Mouse (Mus musculus) thymus, postnatal 25 days (tissue): ENCODE measurements around the gene Cd19.
A peak's percentile ranks its signal among the peaks of the same experiment; 100 is the strongest.
"Not testable (repeated sequence)": the region's sequence is repeated elsewhere in the genome, so short reads cannot be mapped to it uniquely, and the experiment has no call there.

Experiments
- DNase-seq: peaks from one replicate; pipeline ENCODE4 v3.0.0; 2022

Cd19 gene

DNA sequence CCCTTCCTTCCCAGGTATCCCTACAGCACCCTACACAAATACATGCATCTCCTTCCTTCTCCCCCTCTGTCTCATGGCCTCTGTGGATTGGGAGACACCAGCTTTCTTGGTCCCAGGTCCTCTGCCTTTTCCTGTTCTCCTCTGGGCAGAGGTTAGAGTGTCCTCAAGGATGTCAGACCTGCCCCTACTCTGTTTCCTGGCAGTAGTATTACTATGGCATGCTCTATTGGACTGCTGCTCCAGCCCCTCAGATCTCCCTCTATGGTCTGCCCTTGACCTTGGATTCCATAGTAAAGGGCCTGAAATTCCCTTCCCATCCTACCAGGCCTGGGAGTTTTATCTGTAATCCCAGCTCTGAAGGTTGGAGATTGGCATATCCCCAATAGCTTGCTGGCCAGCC is 15.5 kb upstream of the Cd19 start:
- DNase-seq, result no peak

DNA sequence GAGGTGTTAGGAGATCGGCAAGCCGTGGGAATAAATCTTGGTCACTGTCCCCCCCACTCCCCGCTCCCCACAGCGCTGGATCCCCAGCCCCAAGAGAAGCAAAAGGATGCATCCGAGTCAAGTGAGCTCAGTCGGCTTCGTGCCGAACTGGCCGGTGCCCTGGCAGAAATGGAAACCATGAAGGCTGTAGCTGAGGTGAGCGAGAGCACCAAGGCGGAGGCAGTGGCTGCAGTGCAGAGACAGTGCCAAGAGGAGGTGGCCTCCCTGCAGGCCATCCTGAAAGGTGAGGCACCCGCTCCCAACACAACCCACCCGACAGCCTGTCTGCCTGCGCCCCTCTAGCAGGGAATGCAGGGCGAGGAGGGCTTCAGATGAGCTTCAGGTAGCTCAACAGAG is 14.8 kb upstream of the Cd19 start:
- no peak for DNase-seq

DNA sequence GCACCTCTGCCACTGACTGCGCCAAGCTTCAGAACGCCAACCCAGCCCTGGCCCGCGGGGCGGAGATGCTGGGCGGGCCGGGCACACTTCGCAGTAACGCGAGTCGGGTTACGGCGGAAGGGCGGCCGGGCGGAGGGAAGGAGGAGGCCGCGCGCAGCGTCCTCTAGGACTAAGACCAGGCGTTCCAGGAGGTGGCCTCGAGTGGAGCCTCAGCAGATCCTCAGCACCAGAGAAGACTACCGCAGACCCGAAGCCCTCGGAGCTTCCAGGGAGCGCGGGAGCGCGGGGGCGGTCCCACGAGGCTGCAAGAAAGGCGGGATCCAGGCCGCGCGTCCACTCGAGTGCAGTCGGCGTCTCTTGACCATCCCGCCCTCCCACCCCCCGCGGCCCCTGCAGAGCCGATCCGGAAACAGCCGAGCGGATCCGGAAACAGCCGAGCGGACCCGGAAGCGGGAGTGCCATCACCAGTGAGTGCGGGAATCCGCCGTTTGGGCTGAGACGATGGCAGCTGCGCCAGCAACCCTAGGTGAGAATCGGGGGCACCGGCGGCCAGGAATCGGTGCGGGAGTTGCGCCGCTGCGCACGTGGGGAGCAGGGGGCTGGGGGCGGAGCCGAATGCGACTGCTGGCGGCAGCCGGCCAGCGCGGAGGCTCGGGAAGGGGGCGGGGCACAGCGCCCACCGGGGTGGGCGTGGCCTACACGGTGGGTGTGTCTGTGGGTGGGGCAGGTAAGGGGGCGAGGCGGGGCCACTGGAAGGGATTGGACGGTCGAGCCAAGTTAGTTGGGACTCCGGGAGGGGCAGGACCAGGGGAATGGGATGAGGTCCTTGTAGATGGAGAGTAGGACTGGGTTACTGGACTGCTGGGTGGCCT is 14.2 kb upstream of the Cd19 start, which contains the start of gene Rabep2:
Gene Rabep2 (plus strand): TSS at position 129 of the 872 bp plus-strand sequence.
- DNase-seq, result peak; percentile 96

DNA sequence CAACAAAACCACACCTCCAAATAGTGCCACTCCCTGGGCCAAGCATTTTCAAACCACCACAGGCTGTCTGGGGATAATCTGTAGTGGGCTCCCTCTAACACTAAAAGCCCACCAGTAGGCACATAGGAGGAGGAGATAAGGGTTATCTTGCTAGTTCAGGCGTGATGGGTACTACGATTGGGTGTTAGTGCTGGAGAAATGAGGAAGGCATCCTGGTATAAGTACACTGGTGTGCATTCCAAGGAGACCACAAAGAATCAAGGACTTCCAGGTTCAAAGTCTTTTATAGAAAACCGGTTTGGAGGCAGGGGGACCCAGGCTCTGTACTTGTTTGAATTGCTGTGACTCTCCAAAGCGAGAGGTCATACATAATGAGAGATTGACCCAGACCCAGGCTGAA is 13.5 kb upstream of the Cd19 start:
- no peak for DNase-seq

DNA sequence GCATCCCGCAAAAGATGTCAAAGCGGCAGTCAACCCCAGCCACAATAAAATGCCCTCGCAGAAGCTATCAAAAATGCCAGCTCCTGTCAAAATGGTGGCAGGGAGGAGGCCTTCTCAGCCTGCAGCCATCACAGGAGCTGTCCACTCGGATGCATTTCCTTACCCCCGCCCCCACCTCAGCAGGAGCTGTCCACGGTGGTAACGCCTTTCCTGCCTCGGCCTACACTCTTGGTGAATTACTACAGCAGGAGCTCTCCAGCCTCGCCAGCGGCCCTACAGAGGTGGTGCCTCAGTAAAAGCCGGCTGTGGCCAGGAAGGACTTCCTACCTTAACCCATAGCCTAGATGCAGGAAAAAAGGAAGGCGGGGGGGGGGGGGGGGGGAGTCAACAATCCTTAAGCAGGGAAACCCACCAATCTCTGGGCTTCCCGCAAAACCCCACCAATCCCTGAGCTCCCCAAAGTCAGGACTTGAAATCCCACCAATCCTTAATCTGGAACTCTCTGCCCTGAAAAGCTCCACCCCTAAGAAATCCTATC is 12.7 kb upstream of the Cd19 start:
- DNase-seq, result no peak

DNA sequence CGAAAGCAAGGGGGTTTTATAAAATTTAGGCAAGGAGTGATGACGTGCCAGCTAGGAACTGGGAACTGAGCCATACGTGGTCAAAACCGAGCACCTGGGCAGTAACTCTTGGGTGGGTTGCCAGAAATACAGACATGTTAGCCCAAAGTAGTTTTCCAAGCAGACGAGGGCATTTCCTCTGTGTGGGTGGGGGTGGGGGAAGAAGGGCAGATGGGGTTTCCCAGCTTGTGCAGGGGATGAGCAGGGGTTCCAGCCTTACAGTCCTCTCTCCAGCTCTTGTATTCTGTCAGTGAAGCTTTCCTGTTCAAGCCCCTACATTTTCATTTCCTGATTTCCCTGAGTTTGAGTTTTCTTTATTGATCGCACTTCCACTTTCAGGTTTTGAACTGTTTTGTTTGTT is 9.5 kb upstream of the Cd19 start:
- no peak for DNase-seq

DNA sequence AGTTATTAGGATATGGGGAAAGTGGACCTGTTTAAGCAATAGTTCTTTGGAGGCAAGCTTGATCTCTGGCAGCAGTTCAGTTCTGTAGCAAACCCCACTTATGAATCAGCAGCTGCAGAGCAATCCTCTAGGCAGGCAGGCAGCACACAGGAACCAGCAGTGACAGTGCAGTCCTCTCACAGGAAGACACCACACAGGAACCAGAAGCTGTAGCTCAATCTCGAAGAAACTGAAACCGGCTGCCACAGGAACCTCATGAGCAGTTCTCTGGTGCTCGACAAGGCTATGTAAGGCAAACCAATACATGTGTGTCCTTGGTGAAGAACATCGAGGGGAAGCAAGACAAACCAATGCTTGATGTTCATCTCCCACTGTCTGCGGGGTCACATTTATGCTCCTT is 7.1 kb upstream of the Cd19 start:
- DNase-seq, result no peak

DNA sequence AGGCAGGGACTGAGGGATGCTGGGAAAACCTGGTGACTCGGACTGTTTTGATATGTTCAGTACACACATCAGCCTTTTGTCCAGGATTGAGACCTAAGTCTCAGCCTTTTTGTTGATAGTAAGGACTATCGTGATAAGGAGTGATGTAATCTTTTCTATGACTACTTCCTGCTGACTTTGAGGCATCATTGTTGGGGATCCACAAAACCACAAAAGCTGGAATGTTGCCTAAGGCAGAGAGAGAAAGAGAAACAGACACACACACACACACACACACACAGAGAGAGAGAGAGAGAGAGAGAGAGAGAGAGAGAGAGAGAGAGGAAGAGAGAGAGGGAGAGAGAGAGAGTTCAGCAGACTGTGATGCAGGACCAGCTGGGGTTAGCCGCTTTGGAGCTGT is 3.8 kb upstream of the Cd19 start:
- DNase-seq, result no peak

DNA sequence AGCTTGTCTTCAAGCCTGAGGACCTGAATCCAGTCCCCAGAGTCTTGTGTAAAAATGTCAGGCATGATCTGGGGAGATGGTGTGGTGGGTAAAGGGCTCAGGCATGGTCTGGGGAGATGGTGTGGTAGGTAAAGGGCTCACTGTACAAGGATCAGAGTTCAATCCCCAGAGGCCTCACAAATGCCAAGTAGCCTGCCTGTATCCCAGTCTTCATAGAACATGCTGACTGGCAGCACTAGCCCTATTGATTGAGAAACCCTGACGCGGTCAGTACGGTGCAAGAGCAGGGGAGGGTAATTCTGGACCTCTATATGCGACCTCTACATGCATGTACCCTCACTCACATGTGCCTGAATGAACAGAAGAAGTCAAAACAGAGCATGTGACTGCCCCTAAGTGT is 2.9 kb upstream of the Cd19 start:
- DNase-seq, result no peak

DNA sequence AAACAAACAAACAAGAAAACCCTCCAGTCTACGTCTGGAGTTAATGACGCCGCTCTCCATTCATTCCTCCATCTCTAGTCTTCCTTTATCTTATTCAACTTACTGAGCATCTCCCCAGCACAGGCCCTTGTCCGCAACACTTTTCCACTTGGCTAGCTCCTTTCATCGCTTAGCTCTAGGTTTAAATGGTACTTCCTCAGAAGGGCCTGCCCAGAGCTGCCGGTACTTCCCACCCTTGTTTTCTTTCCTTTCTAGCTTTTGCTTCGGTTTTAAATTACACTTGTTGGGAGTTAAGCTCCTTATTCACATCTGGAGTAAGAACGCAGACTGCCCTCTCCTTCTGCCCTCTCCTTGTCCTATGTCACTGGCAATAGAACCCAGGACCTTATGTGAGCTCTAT is 2.4 kb upstream of the Cd19 start:
- no peak for DNase-seq

DNA sequence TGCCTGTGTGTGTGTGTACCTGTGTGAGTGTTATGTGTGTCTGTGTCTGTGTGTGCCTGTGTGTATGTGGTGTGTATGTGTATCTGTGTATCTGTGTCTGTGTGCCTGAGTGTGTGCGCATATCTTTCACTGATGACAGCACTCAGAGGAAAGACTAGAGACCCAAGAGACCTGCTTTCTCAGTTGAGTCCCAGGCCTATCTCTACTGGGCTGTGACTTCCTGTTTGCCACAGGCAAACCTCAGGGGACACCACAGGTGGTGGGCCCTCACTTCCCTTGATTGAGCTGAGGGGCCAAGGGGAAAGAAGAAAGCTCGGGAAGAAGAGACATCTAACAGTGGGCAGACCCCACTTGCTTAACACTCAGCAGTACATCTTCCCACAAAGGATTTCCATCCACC is 1.9 kb upstream of the Cd19 start:
- peak; percentile 45 for DNase-seq

DNA sequence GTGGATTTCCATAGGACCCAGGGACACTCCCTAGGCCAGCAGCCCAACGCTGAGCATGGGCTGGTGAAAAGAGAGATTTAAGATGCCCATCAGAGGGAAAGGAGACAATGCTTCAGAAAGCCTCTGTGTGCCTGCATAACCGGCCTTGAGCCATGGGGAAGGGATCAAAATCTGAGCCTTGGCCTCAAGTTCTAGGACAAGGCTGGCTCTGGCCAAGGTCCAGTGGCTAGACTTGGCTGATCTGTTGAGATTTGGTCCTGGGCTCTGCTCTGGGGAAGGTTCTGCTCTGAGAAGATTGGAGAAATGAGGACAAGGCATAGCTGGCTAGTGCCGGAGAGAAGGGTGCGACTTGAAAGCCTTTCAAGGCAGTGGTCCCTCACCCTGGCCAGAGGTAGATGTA is 3.6 kb downstream of the Cd19 start:
- DNase-seq, result no peak

DNA sequence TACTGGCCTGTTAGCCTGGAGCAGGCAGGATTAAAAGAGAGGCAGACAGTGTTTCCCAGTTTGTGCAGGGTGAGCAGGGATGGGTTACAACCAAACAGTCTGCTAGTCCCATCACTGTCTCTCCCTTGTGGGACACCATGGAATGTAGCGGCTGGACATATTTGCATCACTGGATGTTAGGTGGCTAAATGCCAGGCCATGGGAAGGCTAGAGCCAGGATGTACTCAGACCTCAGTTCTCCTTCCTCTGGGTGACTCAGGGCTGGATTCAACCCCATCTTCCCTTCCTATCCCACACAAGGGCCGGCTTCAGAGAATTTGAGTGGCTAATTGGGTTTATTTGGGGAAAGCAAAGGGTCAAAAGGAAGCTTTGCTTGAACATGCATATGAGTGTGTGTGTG is 6.0 kb downstream of the Cd19 start:
- DNase-seq, result no peak

DNA sequence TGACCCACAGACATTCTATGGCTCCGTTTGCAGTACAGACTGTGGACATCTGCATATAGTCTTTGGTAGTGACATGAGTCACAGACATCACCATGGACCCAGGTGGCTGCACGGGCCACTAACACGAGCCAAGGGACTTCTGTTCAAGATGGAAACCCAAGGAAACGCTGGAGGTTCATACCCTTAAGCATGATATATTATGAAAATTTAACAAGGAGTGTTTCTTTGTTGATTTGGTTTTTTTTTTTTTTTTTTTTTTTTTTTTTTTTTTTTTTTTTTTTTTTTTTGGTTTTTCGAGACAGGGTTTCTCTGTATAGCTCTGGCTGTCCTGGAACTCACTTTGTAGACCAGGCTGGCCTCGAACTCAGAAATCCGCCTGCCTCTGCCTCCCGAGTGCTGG is 12.2 kb downstream of the Cd19 start:
- not testable (repeated sequence) for DNase-seq

DNA sequence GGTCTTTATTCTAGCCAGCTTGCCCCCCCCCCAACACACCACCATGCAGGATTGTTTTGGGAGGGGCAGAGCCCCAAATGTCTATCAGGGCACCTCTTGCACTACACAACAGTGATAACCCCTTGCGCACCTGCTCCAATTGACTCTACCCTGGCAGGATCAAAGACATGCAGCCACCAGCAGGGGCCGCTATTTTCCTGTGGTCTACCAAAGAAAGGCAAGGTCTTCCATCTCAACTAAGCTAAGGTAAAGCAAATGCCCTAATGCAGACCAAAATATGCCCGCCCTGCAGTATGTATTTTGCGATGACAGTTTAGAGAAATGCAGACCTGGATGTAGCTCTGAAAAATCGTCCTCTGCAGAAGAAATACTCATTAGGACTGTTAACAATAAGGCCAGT is 15.1 kb downstream of the Cd19 start:
- peak; percentile 91 for DNase-seq

DNA sequence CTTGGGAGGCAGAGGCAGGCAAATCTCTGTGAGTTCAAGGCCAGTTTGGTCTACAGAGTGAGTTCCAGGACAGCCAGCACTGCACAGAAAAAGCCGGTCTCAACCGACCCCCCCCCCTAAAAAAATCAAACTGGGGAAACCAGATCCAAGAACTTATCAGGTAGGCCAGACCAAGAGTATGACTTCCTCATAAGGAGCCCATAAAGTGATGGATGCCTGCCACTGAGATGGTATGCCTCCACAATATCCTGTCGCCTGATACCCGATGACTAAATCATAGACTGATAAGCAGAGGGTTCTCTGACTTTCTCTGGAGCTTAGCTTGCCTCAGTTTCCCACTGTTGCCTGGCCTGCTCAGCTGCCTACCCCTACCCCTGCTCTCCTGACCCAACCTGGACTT is 16.9 kb downstream of the Cd19 start:
- no peak for DNase-seq

DNA sequence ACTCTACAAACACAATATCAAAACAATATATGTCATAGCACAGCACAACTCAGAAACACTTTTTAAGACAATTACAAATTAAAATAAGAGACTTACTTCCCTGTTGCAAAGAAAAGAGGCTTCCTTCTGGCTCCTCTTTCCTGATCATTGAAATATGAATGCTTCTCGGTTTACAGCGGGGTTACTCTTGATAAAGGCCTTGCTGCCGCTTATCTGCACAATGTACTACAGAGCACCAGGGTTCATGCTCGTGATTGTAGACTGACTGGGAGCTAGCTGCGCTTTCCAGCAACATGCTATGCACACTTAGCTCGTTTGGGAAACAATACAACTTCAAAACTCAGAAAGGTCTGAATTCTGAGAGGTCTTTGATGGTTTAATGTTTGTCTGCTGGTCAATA is 17.5 kb downstream of the Cd19 start:
- no peak for DNase-seq

DNA sequence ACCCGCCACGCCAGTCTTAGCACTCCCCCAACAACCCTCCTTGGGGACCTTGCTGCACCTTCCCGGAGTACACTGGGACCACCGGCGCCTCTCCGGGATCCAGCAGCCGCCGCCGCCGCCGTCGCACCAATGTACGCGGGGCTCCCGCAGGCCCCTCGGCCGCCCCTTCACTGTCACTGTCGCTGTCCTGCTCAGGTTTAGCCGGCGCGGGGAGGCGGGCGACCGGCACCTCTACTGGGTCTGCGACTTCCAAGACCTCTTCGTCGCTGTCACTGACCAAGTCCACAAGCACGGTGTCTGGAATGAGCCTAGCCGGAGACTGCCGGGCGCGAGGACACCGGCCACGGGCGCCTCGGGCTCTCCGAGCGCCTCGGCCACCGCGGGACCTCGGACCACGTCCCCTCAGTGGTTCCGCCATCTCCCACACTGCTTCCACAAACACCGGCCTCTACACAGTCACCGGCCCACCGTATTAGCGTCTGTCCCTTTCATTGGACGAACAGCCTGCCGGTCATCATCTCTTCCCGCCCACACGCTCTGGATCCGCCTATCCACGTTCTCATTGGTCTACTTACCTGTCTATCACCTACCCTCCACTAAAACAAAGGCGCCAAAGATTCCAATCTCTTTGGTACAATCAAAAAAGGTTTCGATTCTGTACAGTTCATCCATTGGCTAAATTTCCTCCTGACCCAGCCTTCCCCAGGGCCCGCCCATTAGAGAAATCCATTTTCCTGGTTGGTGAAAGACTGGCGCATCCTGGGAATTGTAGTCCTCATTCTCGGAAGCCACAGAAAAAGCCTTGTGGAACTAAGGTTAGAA is 18.2 kb downstream of the Cd19 start, which contains the start of gene Nfatc2ip:
Gene Nfatc2ip (minus strand): TSS at position 440 of the 822 bp plus-strand sequence.
- DNase-seq, result peak; percentile 95

DNA sequence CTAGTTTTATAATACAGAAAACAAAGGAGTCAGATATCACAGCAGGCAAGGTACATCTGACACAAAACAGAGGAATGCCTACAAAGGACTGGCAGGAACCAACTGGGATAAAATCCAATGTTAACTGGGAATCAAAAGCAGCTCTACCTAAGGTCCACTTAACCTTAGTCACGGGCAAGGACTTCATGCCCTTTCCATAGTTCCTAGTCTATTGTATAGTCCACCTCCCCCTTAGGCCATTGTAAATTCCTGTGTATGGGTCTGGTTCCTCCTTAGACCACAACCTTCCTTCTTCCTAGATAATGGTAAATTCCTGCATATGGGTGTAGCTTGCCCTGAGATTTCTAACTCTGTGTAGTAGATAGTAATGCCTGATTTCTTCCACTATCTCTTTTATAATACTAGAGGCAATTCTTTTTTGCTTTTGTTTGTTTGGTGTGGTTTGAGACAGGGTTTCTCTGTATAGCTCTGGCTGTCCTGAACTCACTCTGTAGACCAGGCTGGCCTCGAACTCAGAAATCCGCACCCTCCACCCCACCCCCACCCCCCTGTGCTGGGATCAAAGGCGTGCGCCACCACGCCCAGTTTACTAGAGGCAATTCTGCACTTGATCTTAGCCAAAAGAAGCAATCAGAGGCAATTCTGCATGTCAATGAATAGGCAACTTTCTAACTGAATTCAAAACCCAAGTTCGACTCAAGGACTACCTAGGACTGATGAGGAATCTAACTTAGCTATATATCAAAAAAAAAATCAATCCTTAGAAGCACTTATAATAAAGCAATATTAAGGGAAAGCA is 22.4 kb downstream of the Cd19 start:
- not testable (repeated sequence) for DNase-seq

DNA sequence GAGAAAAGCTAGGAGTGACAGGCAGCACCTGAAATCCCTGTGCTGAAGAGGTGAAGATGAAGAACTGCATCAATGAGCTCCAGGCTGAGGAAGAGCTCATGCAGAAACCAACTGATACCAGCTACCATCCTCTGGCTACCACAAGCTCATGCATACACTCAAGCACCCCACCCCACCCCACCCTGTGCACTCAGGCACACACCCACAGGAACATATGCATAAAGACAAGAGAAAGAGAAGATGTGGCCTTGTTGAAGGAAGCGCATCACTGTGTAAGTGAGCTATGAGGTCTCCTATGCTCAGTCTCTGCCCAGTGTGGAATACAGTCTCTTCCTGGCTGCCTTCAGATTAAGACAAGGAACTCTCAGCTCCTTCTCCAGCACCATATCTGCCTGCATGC is 26.5 kb downstream of the Cd19 start:
- DNase-seq, result no peak

DNA sequence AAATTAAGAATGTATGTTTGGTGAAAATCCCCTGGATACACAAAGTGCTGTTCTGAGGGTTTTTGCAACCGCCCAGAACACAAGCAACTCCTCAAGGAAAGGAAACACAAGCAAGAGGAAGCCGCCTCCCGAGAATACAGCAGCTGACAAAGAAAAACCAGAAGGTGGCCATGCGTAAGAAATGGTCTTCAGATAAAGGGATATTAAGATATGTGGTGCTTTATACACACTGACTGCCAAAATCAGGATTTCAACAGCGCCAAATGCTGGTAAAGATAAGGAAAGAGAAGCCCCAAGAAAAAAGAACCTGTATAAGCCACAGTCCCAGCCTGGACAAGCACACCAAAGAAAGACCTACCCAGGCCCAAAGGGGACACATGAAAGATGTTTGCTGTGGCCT is 31.1 kb downstream of the Cd19 start:
- DNase-seq, result no peak

DNA sequence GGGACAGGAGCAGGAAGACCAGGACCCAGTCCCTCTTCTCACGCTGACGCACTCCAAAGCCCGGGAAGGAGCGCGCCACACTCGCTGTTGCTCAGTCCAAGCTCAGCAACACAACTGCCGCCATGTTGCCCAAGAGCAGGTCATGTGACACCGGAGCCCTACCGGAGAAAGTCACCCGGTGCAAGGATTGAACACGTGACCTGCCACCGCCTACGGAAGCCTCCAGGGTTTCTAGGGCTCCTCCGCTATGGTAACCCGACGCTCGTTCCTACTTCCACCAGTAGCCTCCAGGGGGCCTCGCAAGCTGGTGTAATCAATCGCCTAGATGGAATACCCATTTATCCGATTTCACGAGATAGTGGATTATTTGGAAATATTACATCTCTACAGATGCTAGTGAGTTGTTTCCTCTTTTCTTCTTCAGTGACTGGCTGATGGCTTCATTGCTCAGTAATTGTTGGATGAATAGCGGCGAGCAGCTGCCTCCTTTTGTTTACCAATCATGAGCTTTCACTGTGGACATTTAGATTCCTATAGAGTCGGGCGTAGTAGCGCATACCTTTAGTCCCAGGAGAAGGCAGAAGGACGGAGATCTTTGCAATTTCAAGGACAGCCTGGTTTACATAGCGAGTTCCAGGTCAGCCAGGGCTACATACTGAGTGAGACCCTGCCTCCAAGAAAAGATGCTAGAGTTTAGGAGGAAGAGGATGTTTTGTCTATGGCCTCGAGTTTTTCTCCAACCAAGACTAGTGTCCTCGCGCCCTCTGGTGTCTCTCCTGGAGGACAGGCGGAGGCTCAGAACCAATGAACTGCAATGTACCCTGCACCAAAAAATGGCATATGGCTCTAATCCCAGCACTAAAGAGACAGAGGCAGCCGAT is 37.2 kb downstream of the Cd19 start, which contains the start of gene Spns1:
Gene Spns1 (minus strand): TSS at position 173 of the 881 bp plus-strand sequence.
- peak; percentile 93 for DNase-seq
